ENCODE assay signal across 19 mouse cellular contexts in the genomic region with DNA sequence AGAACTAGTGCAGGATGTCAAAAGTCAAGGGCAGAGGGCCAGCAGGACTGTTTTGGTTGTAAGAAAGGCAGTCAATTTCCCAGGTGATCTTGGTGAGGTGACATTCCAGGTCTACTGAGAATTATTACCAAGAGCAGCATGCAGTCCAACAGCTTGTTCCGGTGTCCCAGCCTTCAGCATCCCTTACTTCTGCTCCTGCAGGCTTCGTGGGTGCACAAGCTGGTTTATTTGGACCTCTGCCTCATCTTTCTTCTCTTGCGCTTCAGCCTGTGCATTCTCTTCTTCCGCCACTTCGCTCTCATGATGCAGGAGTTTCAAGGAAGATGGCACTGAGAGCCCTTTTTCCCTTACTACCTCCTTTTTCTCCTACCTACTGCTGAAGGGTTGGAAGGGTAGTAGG. TPM values are rescaled to one million over a fixed set of nuclear protein-coding genes. Genes with fewer than 3 reads are reported as not detected.
A peak's percentile ranks its signal among the peaks of the same experiment; 100 is the strongest.
DNase-seq lines count a peak whose midpoint lies in the region; ATAC-seq and TF ChIP-seq lines count a peak whose summit lies in the region.
"Had no signal": no experiment of that assay in that cellular context is flagged by ENCODE, and none has a peak within 500 bp of the region (broad histone marks: within the 10 kb centered on the region; RNA-seq: fewer than 3 reads in every experiment).

No protein-coding gene starts in this region.

- no peak overlapping the region for H3K4me3 ChIP-seq in layer of hippocampus, adult 2 months
- H3K4me3 ChIP-seq: embryonic facial prominence, embryonic 10.5 days; forebrain, embryonic 10.5 days; heart, adult 2 months; heart, embryonic 15.5 days; hindbrain, embryonic 15.5 days had no signal

- ATAC-seq in frontal cortex, adult (ENCODE audit: low TSS enrichment), result peak; percentile 62
- ATAC-seq: activated CD4-positive, CD25-positive, alpha-beta regulatory T cell, adult 4 months; forebrain, embryonic 14.5 days; intestine, embryonic 16.5 days; Patski had no signal

- TF ChIP-seq CTCF in layer of hippocampus, adult 2 months (conservative IDR thresholded peaks at IDR 0.05), result no peak

- no peak overlapping the region for H3K27ac ChIP-seq in layer of hippocampus, adult 2 months
- H3K27ac ChIP-seq: embryonic facial prominence, embryonic 10.5 days; forebrain, embryonic 10.5 days; heart, adult 2 months; heart, embryonic 15.5 days; hindbrain, embryonic 15.5 days had no signal

- peak; percentile 18 for DNase-seq in cerebellum, adult 11-12 months
- DNase-seq in cerebellum, postnatal 25 days, result no peak
- no peak for DNase-seq in frontal cortex, adult 2 months (ENCODE audit: extremely low spot score in 1 of 2, low spot score in 1 of 2)
- DNase-seq in layer of hippocampus, adult 2 months (ENCODE audit: low spot score in 2 of 2), result peak; percentile 25 to 26
- no peak for DNase-seq in layer of hippocampus, postnatal 10 days (ENCODE audit: low spot score in 2 of 2)
- DNase-seq in brain, adult 2 months (ENCODE audit: low read depth, low spot score), result peak; percentile 57
- DNase-seq: adrenal gland, postnatal 25 days; gastrocnemius, postnatal 10 days; heart, adult 2 months; kidney, adult 8-10 months had no signal

RNA-seq across cellular contexts. Expression of gene Nabp1, which starts 15.2 kb away (rescaled TPM):
- 12.4 and 14.7 TPM in 2 replicates for polyA plus RNA-seq in frontal cortex, adult 2 months (2012; rRNA removed)
- 10 to 100 TPM; 18.9 to 20.1 TPM for total RNA-seq in layer of hippocampus, adult 2 months (2021)
- 10 to 100 TPM; 16.9 to 21.4 TPM for total RNA-seq in layer of hippocampus, postnatal 10 days (2021)

Comparison
In these comparisons a context has a peak if more than half of its experiments do, and no peak if none do; other contexts are left out.
1. DNase-seq: peak in cerebellum, adult 11-12 months (single experiment), layer of hippocampus, adult 2 months (2 of 2) and brain, adult 2 months (single experiment); none in cerebellum, postnatal 25 days (0 of 2), frontal cortex, adult 2 months (0 of 2) and layer of hippocampus, postnatal 10 days (0 of 2).